Mouse (Mus musculus) myocyte (in vitro differentiated cells): Measurements from ENCODE around the gene Cacna1g. TPM values are rescaled to one million over a fixed set of nuclear protein-coding genes. Genes with fewer than 3 reads are reported as not detected.

Experiments used
- H3K27me3 ChIP-seq: one replicate; pipeline ENCODE4 v1.6.1; 2011; ENCODE audit not compliant: control insufficient read depth, insufficient read depth, insufficient read length
- H3K36me3 ChIP-seq: one replicate; pipeline ENCODE4 v1.6.1; 2011; ENCODE audit not compliant: control insufficient read depth, insufficient read depth
- H3K4me2 ChIP-seq: one replicate; pipeline ENCODE4 v1.6.1; 2011; ENCODE audit warnings: low read depth, control low read depth
- H3K4me3 ChIP-seq: one replicate; pipeline ENCODE4 v1.5.1; 2011; ENCODE audit warnings: mild to moderate bottlenecking, control low read depth, moderate library complexity
- H3K79me2 ChIP-seq: one replicate; pipeline ENCODE4 v1.6.1; 2011; ENCODE audit not compliant: control insufficient read depth, insufficient read depth
- H3ac ChIP-seq: one replicate; pipeline ENCODE4 v1.6.1; 2011; ENCODE audit not compliant: control insufficient read depth, insufficient read length
- CEBPB ChIP-seq: IDR thresholded peaks from 2 replicates; pipeline ENCODE4 v1.6.1; 2011; ENCODE audit warnings: mild to moderate bottlenecking, moderate library complexity; ENCODE audit not compliant: poor library complexity, insufficient read depth, severe bottlenecking
- E2F4 ChIP-seq: IDR thresholded peaks from one replicate; pipeline ENCODE4 v1.6.1; 2011; ENCODE audit warnings: mild to moderate bottlenecking, control low read depth, moderate library complexity; ENCODE audit not compliant: insufficient read depth
- MAX ChIP-seq: IDR thresholded peaks from one replicate; pipeline ENCODE4 v1.6.1; 2011; ENCODE audit warnings: low read depth, mild to moderate bottlenecking, control low read depth
- MYOD1 ChIP-seq, 3 experiments: IDR thresholded peaks; one replicate each; pipeline ENCODE4 v1.6.1; 2011; ENCODE audit warnings: control low read depth in 2 of 3, low read depth in 2 of 3, mild to moderate bottlenecking in 2 of 3, moderate library complexity in 1 of 3; ENCODE audit not compliant: insufficient read length in 2 of 3, control insufficient read depth in 1 of 3
- MYOG ChIP-seq, 3 experiments: IDR thresholded peaks; one replicate each; pipeline ENCODE4 v1.6.1; 2011; ENCODE audit warnings: control low read depth in 2 of 3, low read depth in 2 of 3, mild to moderate bottlenecking in 2 of 3; ENCODE audit not compliant: insufficient read length in 2 of 3, control insufficient read depth in 1 of 3, insufficient read depth in 1 of 3
- POLR2A ChIP-seq: IDR thresholded peaks from one replicate; pipeline ENCODE4 v1.6.1; 2011; ENCODE audit warnings: low read depth, mild to moderate bottlenecking, control low read depth, moderate library complexity; ENCODE audit not compliant: insufficient read length
- POLR2AphosphoS2 ChIP-seq: IDR thresholded peaks from one replicate; pipeline ENCODE4 v1.6.1; 2011; ENCODE audit warnings: low read depth, control low read depth; ENCODE audit not compliant: insufficient read length
- REST ChIP-seq: IDR thresholded peaks from one replicate; pipeline ENCODE4 v1.6.1; 2011; ENCODE audit warnings: mild to moderate bottlenecking, control low read depth, moderate library complexity; ENCODE audit not compliant: insufficient read depth, insufficient read length
- SRF ChIP-seq: IDR thresholded peaks from one replicate; pipeline ENCODE4 v1.6.1; 2011; ENCODE audit warnings: low read depth; ENCODE audit not compliant: control insufficient read depth, insufficient read length
- TCF12 ChIP-seq: IDR thresholded peaks from one replicate; pipeline ENCODE4 v1.6.1; 2011; ENCODE audit warnings: mild to moderate bottlenecking, control low read depth; ENCODE audit not compliant: poor library complexity, insufficient read depth, severe bottlenecking
- TCF3 ChIP-seq: IDR thresholded peaks from one replicate; pipeline ENCODE4 v1.6.1; 2011; ENCODE audit warnings: low read depth, control low read depth; ENCODE audit not compliant: insufficient read length
- USF1 ChIP-seq: IDR thresholded peaks from one replicate; pipeline ENCODE4 v1.6.1; 2011; ENCODE audit warnings: low read depth, mild to moderate bottlenecking, control low read depth, moderate library complexity
- polyA plus RNA-seq: library from polyadenylated mRNA; unstranded; fragments of >200 nt; fragmentation: generic; extraction: Trizol; gene quantifications from one replicate; pipeline ENCODE4 v1.2.1, GENCODE M21; 2012; ENCODE audit warnings: missing spikeins

Cacna1g gene
- polyA plus RNA-seq, 1 experiment, result 0.05 TPM

- Histone ChIP-seq H3ac (no peak overlapping the region), H3K79me2 (no peaks in the 10 kb centered on the region), H3K36me3 (no peaks in the 10 kb centered on the region), H3K4me2 (no peak overlapping the region), H3K27me3 (peaks cover 21% of the 10 kb centered on the region), H3K4me3 (no peak overlapping the region)
- TF ChIP-seq MYOG (IDR thresholded peaks at IDR 0.05; ENCODE audit: control insufficient read depth in 1 of 3, insufficient read depth in 1 of 3, insufficient read length in 2 of 3, low read depth in 2 of 3) (no peak), MAX (no peak)
Observed at GRCm38 (mm10) chr11:94389724-94390396, 84.1 kb downstream of the Cacna1g start.

GRCm38 (mm10) chr11:94389021-94389420 lies 85.0 kb downstream of the Cacna1g start:
- Histone ChIP-seq H3K36me3 (no peaks in the 10 kb centered on the region), H3K4me2 (no peak overlapping the region), H3K27me3 (peaks cover 17% of the 10 kb centered on the region), H3K79me2 (no peaks in the 10 kb centered on the region), H3ac (no peak overlapping the region), H3K4me3 (no peak overlapping the region)
- no peak for TF ChIP-seq POLR2AphosphoS2

GRCm38 (mm10) chr11:94387756-94388155 lies 86.2 kb downstream of the Cacna1g start:
- Histone ChIP-seq H3K79me2 (no peaks in the 10 kb centered on the region), H3K36me3 (no peaks in the 10 kb centered on the region), H3ac (no peak overlapping the region), H3K4me3 (no peak overlapping the region), H3K27me3 (peaks cover 8% of the 10 kb centered on the region), H3K4me2 (no peak overlapping the region)
- TF ChIP-seq MAX (no peak), CEBPB (no peak), MYOG (IDR thresholded peaks at IDR 0.05; ENCODE audit: control insufficient read depth in 1 of 3, insufficient read depth in 1 of 3, insufficient read length in 2 of 3, low read depth in 2 of 3) (no peak), REST (no peak), MYOD1 (IDR thresholded peaks at IDR 0.05; ENCODE audit: control insufficient read depth in 1 of 3, insufficient read length in 2 of 3, low read depth in 2 of 3) (no peak), SRF (no peak), E2F4 (no peak), TCF3 (no peak), USF1 (no peak), POLR2AphosphoS2 (no peak), TCF12 (no peak), POLR2A (no peak)

GRCm38 (mm10) chr11:94385977-94386771 lies 87.8 kb downstream of the Cacna1g start:
- H3K4me3 ChIP-seq, result no peak overlapping the region
- no peak overlapping the region for H3ac ChIP-seq
- no peak overlapping the region for H3K4me2 ChIP-seq
- TF ChIP-seq POLR2A (no peak), TCF3 (no peak), TCF12 (no peak), MYOD1 (IDR thresholded peaks at IDR 0.05; ENCODE audit: control insufficient read depth in 1 of 3, insufficient read length in 2 of 3, low read depth in 2 of 3) (no peak), USF1 (no peak), E2F4 (no peak), MAX (no peak), SRF (no peak), POLR2AphosphoS2 (no peak)
- no peaks in the 10 kb centered on the region for H3K36me3 ChIP-seq
- no peaks in the 10 kb centered on the region for H3K79me2 ChIP-seq
- no peaks in the 10 kb centered on the region for H3K27me3 ChIP-seq

DNA sequence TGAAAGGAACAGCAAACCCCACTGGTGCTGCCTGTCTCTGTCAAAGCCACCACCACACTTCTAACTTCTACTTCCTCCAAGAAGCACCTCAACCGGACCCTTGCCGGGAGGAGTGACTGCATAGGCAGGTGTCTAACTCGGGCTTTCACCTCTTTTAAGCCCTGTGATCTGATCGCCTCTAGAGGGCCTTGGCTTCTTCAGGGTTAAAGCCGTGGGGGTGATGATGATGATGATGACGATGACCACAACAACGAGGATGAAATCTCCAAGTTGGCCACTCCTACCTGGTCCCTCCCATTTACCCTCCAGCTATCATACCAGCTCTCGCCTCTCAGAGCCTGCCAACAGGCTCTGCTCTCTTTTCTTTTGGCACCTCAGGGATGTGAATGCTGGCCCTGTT lies 94.3 kb downstream of the Cacna1g start:
- Histone ChIP-seq H3K4me2 (no peak overlapping the region), H3K79me2 (no peaks in the 10 kb centered on the region), H3K27me3 (no peaks in the 10 kb centered on the region), H3K4me3 (no peak overlapping the region), H3K36me3 (no peaks in the 10 kb centered on the region), H3ac (no peak overlapping the region)
- TF ChIP-seq TCF12, result no peak

- TF ChIP-seq USF1 (no peak), TCF3 (no peak), POLR2AphosphoS2 (no peak), SRF (no peak), TCF12 (no peak), REST (no peak), CEBPB (no peak), MYOD1 (IDR thresholded peaks at IDR 0.05; ENCODE audit: control insufficient read depth in 1 of 3, insufficient read length in 2 of 3, low read depth in 2 of 3) (no peak), MYOG (IDR thresholded peaks at IDR 0.05; ENCODE audit: control insufficient read depth in 1 of 3, insufficient read depth in 1 of 3, insufficient read length in 2 of 3, low read depth in 2 of 3) (no peak)
- H3K79me2 ChIP-seq, result no peaks in the 10 kb centered on the region
Observed at GRCm38 (mm10) chr11:94379061-94379460, 94.9 kb downstream of the Cacna1g start.

More at GRCm38 (mm10) chr11:94379061-94379460, 94.9 kb downstream of the Cacna1g start:
- Histone ChIP-seq H3K27me3 (no peaks in the 10 kb centered on the region), H3ac (no peak overlapping the region), H3K36me3 (no peaks in the 10 kb centered on the region), H3K4me3 (no peak overlapping the region), H3K4me2 (no peak overlapping the region)
